ENCODE assay signal across 23 mouse cellular contexts in genomic region chr6:6210637-6211036, GRCm38 (mm10).
"Had no signal": no experiment of that assay in that cellular context is flagged by ENCODE, and none has a peak within 500 bp of the region (broad histone marks: within the 10 kb centered on the region; RNA-seq: fewer than 3 reads in every experiment).

No protein-coding gene starts in this region.

- H3K9ac ChIP-seq: heart, embryonic 12.5 days; hindbrain, embryonic 13.5 days; hindbrain, embryonic 15.5 days; limb, embryonic 13.5 days; limb, embryonic 15.5 days; liver, embryonic 13.5 days; liver, embryonic 15.5 days had no signal

- H3K4me3 ChIP-seq: heart, embryonic 10.5 days; heart, embryonic 12.5 days; hindbrain, embryonic 13.5 days; hindbrain, embryonic 15.5 days; limb, embryonic 13.5 days; limb, embryonic 15.5 days; liver, embryonic 13.5 days; liver, embryonic 15.5 days had no signal

- H3K4me2 ChIP-seq: heart, embryonic 12.5 days; hindbrain, embryonic 13.5 days; hindbrain, embryonic 15.5 days; limb, embryonic 13.5 days; limb, embryonic 15.5 days; liver, embryonic 13.5 days; liver, embryonic 15.5 days had no signal

- DNase-seq: gastrocnemius, postnatal 14 days; gastrocnemius, postnatal 36 days; heart, adult 18-20 months; heart, postnatal 10 days; heart, postnatal 36 days; kidney, adult 11 months; kidney, adult 2 months; kidney, adult 9 months; kidney, postnatal 10 days; kidney, postnatal 36 days; layer of hippocampus, adult 9-11 months; layer of hippocampus, postnatal 36 days; left cerebral cortex, postnatal 4 days; liver, embryonic 13.5 days had no signal

- H3K36me3 ChIP-seq: heart, embryonic 10.5 days; hindbrain, embryonic 13.5 days; hindbrain, embryonic 15.5 days; limb, embryonic 15.5 days; liver, embryonic 15.5 days had no signal

- H3K27me3 ChIP-seq: hindbrain, embryonic 13.5 days; hindbrain, embryonic 15.5 days; limb, embryonic 13.5 days; limb, embryonic 15.5 days; liver, embryonic 13.5 days; liver, embryonic 15.5 days had no signal

- H3K9me3 ChIP-seq: heart, embryonic 10.5 days; heart, embryonic 12.5 days; hindbrain, embryonic 13.5 days; hindbrain, embryonic 15.5 days; limb, embryonic 13.5 days; limb, embryonic 15.5 days; liver, embryonic 13.5 days; liver, embryonic 15.5 days had no signal

- H3K4me1 ChIP-seq: hindbrain, embryonic 13.5 days; hindbrain, embryonic 15.5 days had no signal

- ATAC-seq: hindbrain, postnatal 0 days; intestine, embryonic 16.5 days had no signal

- H3K27ac ChIP-seq: heart, embryonic 10.5 days; hindbrain, embryonic 13.5 days; hindbrain, embryonic 15.5 days; hindbrain, postnatal 0 days; limb, embryonic 13.5 days; limb, embryonic 15.5 days; liver, embryonic 15.5 days had no signal
